Mouse (Mus musculus) E14TG2a.4 (cell line): Measurements from ENCODE around the gene Plppr3.

ENCODE experiments used
- CTCF ChIP-seq: conservative IDR thresholded peaks from 2 replicates; pipeline ENCODE4 v1.5.1; 2014; ENCODE audit warnings: low read length
- NANOG ChIP-seq: IDR thresholded peaks from 2 replicates; pipeline ENCODE4 v1.6.1; 2014; ENCODE audit warnings: borderline replicate concordance, low read length, mixed read lengths

GRCm38 (mm10) chr10:79864351-79865188, 9.9 kb downstream of the Plppr3 start:
- TF ChIP-seq CTCF (no peak), NANOG (no peak)
